Mouse (Mus musculus) spleen, adult 2 months (tissue): ENCODE data around the gene Ttc38. TPM values are rescaled to one million over a fixed set of nuclear protein-coding genes. Genes with fewer than 3 reads are reported as not detected.

ENCODE experiments used
- DNase-seq, 2 experiments: peaks; one replicate each; pipeline versions ENCODE4 v3.0.0 to v3.0.0-alpha.2; 2012 to 2021; ENCODE audit warnings: low spot score in 2 of 2, low read depth in 1 of 2
- H3K27ac ChIP-seq: fragments of 200-500 bp; 2 replicates; pipeline ENCODE4 v1.5.1; 2012; ENCODE audit warnings: low read length, inconsistent platforms; ENCODE audit not compliant: insufficient read depth
- H3K27me3 ChIP-seq: fragments of 200-500 bp; 2 replicates; pipeline ENCODE4 v1.6.1; 2012; ENCODE audit warnings: mild to moderate bottlenecking, moderate library complexity, low read length, inconsistent platforms; ENCODE audit not compliant: control insufficient read depth, insufficient read depth
- H3K36me3 ChIP-seq: fragments of 200-500 bp; 2 replicates; pipeline ENCODE4 v1.6.1; 2012; ENCODE audit warnings: mild to moderate bottlenecking, low read length, inconsistent platforms; ENCODE audit not compliant: control insufficient read depth, insufficient read depth
- H3K4me1 ChIP-seq: fragments of 200-500 bp; 2 replicates; pipeline ENCODE4 v1.6.1; 2011; ENCODE audit warnings: inconsistent platforms; ENCODE audit not compliant: control insufficient read depth, insufficient read depth, insufficient read length
- H3K4me3 ChIP-seq: fragments of 200-500 bp; 2 replicates; pipeline ENCODE4 v1.5.1; 2011; ENCODE audit warnings: mild to moderate bottlenecking, inconsistent platforms; ENCODE audit not compliant: insufficient read depth, insufficient read length; ENCODE audit errors: extremely low read depth
- CTCF ChIP-seq: fragments of 200-500 bp; IDR thresholded peaks from 2 replicates; pipeline ENCODE4 v1.5.1; 2011; ENCODE audit warnings: mild to moderate bottlenecking, inconsistent platforms; ENCODE audit not compliant: insufficient read depth, insufficient read length, insufficient replicate concordance; ENCODE audit errors: extremely low read depth
- POLR2A ChIP-seq: fragments of 200-500 bp; IDR thresholded peaks from 2 replicates; pipeline ENCODE4 v1.6.1; 2011; ENCODE audit warnings: low read depth, low read length, inconsistent platforms
- WGBS: fragments of 180-500 bp; shearing (Covaris S2); methylation state at CpG from one replicate; pipeline ENCODE4 v1.1.7; 2018; 5-methylcytosine and 5-hydroxymethylcytosine counted together
- polyA plus RNA-seq: library from polyadenylated mRNA; depleted of rRNA; stranded (reverse); fragments of >200 nt; gene quantifications from 2 replicates; pipeline ENCODE4 v1.2.3, GENCODE M21; 2012

Ttc38 gene
- polyA plus RNA-seq, 1 experiment: 4.9 TPM

DNA sequence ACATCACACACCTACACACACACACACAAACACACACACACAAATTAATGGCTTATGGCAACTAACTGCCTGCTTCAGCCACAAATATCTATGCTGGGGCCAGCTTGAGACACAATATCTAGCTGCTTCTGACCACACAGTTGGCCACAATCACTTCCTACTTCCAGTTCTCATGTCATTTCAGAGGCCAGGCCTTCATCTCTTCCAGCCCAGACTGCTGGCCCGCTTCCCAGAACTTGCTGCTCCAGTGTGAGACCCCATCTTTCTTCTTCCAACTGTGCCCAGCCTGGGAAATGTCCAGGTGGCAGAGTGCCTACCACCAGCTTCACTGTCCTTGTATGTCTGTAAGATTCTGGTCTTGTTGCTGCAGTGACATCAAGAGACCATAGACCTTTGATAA lies 39.3 kb upstream of the Ttc38 start:
- H3K4me3 ChIP-seq: no peak overlapping the region
- no peaks in the 10 kb centered on the region for H3K4me1 ChIP-seq
- no peak for DNase-seq
- H3K27ac ChIP-seq: no peak overlapping the region
- WGBS: 32% methylated on average over 1 of the region's 1 CpGs
- TF ChIP-seq CTCF: no peak
- TF ChIP-seq POLR2A: no peak
- H3K27me3 ChIP-seq: no peaks in the 10 kb centered on the region
- H3K36me3 ChIP-seq: no peaks in the 10 kb centered on the region

DNA sequence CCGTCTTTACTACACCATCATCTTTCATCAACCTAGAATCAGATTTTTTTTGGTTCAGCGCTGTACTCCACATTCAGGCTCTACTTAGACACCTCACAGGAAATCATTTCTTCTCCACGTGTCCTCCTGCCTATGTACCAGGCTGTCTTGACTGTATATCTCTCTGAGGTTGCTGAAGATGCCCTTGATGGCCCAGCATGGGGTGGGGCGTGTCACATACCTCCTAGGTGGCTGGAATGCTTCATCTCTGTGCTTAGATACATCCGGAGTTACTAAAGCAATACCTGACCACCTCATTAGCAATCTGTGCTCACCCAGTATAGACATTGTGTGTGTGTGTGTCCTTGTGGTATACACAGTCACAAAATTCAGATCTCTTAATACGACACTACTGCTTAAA lies 36.6 kb upstream of the Ttc38 start:
- TF ChIP-seq POLR2A: no peak
- TF ChIP-seq CTCF: no peak

DNA sequence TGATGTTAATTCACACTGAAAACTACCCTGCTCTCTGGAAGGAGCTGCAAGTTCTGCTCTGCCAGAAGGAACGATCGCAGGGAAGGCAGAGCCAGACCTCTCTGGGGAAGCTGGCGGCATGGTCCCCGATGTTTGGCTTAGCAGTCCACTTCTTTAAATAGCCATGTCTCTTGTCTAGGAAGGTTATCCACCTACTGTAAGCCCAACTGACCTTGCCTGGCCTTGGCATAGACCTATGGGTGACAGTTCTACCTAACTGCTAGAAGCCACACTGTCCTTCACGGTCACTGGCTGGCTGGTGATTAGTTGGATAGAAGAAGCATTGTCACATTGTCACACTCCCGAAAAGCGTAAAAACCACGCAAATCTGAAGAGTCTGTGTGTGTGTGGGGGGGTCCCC lies 33.4 kb upstream of the Ttc38 start:
- H3K27me3 ChIP-seq: no peaks in the 10 kb centered on the region
- no peak overlapping the region for H3K4me3 ChIP-seq
- no peak for TF ChIP-seq CTCF
- H3K4me1 ChIP-seq: no peaks in the 10 kb centered on the region
- no peaks in the 10 kb centered on the region for H3K36me3 ChIP-seq
- H3K27ac ChIP-seq: no peak overlapping the region
- 93% methylated on average over 8 of the region's 8 CpGs for WGBS
- DNase-seq: no peak

More for the DNA sequence above, 36.6 kb upstream of the Ttc38 start:
- H3K4me3 ChIP-seq: no peak overlapping the region
- H3K27ac ChIP-seq: no peak overlapping the region
- DNase-seq: no peak
- WGBS: 84% methylated on average over 6 of the region's 6 CpGs
- no peaks in the 10 kb centered on the region for H3K27me3 ChIP-seq
- no peaks in the 10 kb centered on the region for H3K4me1 ChIP-seq
- no peaks in the 10 kb centered on the region for H3K36me3 ChIP-seq

DNA sequence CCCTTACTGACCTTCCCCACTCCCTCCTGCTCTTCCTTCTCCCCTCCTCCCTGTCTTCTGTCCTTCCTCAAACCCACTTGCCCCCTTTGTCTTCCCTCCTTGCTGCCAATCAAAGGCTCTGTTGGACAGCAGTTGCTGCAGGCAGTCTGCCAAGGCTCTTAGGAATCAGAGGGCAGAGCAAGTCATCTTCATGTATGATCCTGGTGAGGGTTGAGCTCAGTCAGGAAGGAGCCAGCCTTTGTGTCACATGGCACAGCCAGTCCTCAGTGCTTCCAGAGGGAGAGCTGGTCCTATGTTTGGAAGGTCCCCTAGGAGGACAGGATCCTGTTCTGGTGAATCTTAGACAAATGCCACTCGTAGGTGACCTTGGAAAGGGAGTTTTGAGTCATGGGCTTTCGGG lies 29.2 kb upstream of the Ttc38 start:
- WGBS: 82% methylated on average over 2 of the region's 2 CpGs
- DNase-seq: no peak
- H3K36me3 ChIP-seq: peaks cover 4% of the 10 kb centered on the region; the same call in 1 of the 2 replicates

DNA sequence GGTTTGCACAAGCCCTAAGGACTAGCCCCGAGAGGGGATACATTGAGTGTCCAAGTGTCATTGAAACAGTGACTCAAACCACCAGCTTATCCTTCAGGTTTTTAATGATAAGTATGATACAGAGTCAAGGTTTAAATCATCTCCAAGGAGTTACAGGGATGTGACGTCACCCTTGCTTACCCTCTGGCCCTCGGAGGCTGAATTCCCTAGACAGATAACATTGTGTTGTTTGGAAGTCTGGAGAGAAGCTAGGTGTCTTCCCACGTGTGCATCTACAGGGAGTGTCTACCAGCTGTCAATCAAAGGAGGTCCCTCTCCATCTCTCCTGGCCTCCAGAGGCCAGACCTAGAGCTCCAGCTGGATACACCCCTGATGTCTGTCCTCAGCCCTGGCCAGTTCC lies 25.2 kb upstream of the Ttc38 start:
- no peak overlapping the region for H3K27ac ChIP-seq
- WGBS: 88% methylated on average over 4 of the region's 4 CpGs
- no peak for DNase-seq

More for the DNA sequence above, 29.2 kb upstream of the Ttc38 start:
- no peak for TF ChIP-seq POLR2A
- no peak for TF ChIP-seq CTCF
- Histone ChIP-seq H3K4me3 (no peak overlapping the region), H3K27ac (no peak overlapping the region), H3K4me1 (no peaks in the 10 kb centered on the region), H3K27me3 (no peaks in the 10 kb centered on the region)

DNA sequence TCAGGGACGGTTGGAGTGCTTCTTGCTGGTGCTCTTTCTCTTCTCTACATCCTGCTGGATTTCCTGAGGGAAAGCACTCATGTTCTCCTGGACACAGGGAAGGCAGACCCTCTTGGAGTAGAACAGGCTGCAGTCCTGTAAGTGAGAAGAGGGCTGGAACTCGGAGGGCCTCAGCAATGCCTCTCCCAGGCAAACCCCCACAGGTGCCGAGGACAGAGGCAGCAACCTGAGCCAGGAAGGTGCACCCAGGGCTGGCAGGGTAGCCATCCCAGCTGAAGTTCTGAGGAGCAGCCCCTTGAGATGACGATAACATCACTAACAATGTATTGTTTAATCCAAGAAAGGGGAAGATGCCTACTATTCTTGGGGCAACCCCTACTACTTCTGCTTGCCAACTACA lies 24.7 kb upstream of the Ttc38 start:
- no peak for DNase-seq
- H3K27me3 ChIP-seq: no peaks in the 10 kb centered on the region
- no peak overlapping the region for H3K27ac ChIP-seq
- peaks cover 4% of the 10 kb centered on the region; the same call in 1 of the 2 replicates for H3K4me1 ChIP-seq
- H3K4me3 ChIP-seq: no peak overlapping the region
- TF ChIP-seq POLR2A (no peak), CTCF (no peak)
- WGBS: 90% methylated on average over 4 of the region's 4 CpGs
- H3K36me3 ChIP-seq: peaks cover 4% of the 10 kb centered on the region; the same call in 1 of the 2 replicates

More for the DNA sequence above, 25.2 kb upstream of the Ttc38 start:
- H3K4me1 ChIP-seq: peaks cover 1% of the 10 kb centered on the region; the same call in 1 of the 2 replicates
- TF ChIP-seq POLR2A (no peak), CTCF (no peak)
- H3K4me3 ChIP-seq: no peak overlapping the region
- H3K27me3 ChIP-seq: no peaks in the 10 kb centered on the region
- peaks cover 4% of the 10 kb centered on the region; the same call in 1 of the 2 replicates for H3K36me3 ChIP-seq

DNA sequence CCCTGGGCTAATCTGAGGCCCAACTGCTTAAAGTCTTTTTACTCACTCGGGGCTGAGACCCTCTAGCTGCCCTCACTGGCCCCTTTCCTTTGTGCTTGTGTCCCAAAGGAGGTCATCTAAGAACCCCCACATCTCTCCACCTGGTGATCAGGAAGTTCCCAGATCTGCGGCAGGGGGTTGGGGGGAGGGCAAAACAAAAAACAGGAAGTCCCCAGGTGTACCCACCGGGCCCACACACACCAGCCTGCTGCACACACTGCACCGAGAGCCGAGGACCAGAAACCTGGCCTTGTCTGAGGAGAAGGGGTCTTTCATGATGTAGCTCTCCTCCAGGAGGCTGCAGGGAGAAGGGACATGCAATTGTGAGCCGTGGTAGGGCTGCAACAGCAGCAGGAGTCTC lies 24.1 kb upstream of the Ttc38 start:
- TF ChIP-seq CTCF: no peak
- TF ChIP-seq POLR2A: no peak
- peaks cover 4% of the 10 kb centered on the region; the same call in 1 of the 2 replicates for H3K36me3 ChIP-seq
- 56% methylated on average over 6 of the region's 6 CpGs for WGBS
- H3K4me3 ChIP-seq: no peak overlapping the region
- peaks cover 4% of the 10 kb centered on the region; the same call in 1 of the 2 replicates for H3K4me1 ChIP-seq
- no peak overlapping the region for H3K27ac ChIP-seq
- H3K27me3 ChIP-seq: no peaks in the 10 kb centered on the region
- DNase-seq: no peak
